Mouse (Mus musculus): Measurements from ENCODE around the gene Gm5617. TPM values are rescaled to one million over a fixed set of nuclear protein-coding genes. Genes with fewer than 3 reads are reported as not detected.
"Not testable (repeated sequence)": the region's sequence is repeated elsewhere in the genome, so short reads cannot be mapped to it uniquely, and the experiment has no call there.

The Gm5617 gene
- polyA plus RNA-seq, 1 experiment = 7.9 TPM

DNA sequence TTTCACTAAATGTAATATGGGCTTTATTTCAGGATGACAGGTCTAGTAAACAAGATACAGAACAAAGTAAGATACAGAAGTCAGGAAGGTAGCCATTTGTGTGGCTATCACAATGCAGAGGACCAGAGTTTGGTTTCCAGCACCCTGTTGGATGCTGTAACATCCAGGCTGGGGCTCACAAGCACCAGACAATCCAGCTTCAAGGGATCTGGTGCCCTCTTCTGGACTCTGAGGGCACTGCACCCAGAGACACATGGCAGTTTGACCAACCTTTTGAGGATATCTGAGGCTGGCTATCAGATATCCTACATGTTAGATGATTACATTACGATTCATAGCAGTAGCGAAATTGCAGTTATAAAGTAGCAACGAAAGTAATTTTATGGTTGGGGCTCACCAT is 29.6 kb upstream of the Gm5617 start:
- no peak for TF ChIP-seq POLR2A (IDR thresholded peaks at IDR 0.05; ENCODE audit: borderline replicate concordance, control insufficient read depth, low read depth, low read length)
- peak; percentile 63 for TF ChIP-seq CTCF (IDR thresholded peaks at IDR 0.05; ENCODE audit: control insufficient read depth, insufficient read depth, low read length)
- 84% methylated on average over 3 of the region's 3 CpGs for WGBS

DNA sequence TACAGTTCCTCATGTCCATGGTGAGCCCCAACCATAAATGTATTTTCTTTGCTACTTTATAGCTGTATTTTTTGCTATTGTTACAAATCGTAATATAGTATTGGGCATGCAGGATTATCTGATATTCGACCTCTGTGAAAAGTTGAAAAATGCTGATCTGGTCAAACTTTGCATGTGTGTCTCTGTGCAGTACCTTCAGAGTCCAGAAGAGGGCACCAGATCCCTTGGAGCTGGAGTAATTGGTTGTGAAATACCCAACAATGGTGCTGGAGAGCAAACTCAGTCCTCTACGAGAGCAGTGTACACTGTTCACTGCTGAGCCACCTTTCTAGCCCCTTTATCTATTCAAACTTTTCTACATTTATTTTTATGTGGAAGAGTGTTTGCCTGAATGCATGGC is 28.4 kb upstream of the Gm5617 start:
- H3K27ac ChIP-seq (ENCODE audit: control insufficient read depth, insufficient read depth, low read depth, low read length, poor library complexity) = no peak overlapping the region
- WGBS = 41% methylated on average over 3 of the region's 3 CpGs
- peak; percentile 60 for TF ChIP-seq CTCF (IDR thresholded peaks at IDR 0.05; ENCODE audit: control insufficient read depth, insufficient read depth, low read length)
- no peak for TF ChIP-seq POLR2A (IDR thresholded peaks at IDR 0.05; ENCODE audit: borderline replicate concordance, control insufficient read depth, low read depth, low read length)
- no peaks in the 10 kb centered on the region for H3K4me1 ChIP-seq (ENCODE audit: control insufficient read depth, insufficient read depth, low read length)
- H3K4me3 ChIP-seq (replicated peaks; ENCODE audit: control insufficient read depth, low read depth, low read length) = no peak overlapping the region

More for the DNA sequence above, 29.6 kb upstream of the Gm5617 start:
- H3K27ac ChIP-seq (ENCODE audit: control insufficient read depth, insufficient read depth, low read depth, low read length, poor library complexity) = no peak overlapping the region
- H3K4me3 ChIP-seq (replicated peaks; ENCODE audit: control insufficient read depth, low read depth, low read length) = no peak overlapping the region
- H3K4me1 ChIP-seq (ENCODE audit: control insufficient read depth, insufficient read depth, low read length) = no peaks in the 10 kb centered on the region; the same call in 1 of the 2 replicates

DNA sequence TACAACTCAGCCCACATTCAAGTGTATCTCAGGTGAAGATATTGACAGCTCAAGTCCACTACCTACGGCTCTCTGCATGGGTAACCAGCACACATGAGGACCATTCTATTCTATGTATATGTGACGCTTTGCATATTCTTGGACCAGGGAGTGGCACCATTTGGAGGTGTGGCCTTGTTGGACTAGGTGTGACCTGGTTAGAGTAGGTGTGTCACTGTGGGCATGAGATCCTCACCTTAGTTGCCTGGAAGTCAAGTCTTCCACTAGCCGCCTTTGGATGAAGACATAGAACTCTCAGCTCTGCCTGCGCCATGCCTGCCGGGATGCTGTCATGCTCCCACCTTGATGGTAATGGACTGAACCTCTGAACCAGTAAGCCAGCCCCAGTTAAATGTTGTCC is 27.8 kb upstream of the Gm5617 start:
- not testable (repeated sequence) for H3K4me3 ChIP-seq (replicated peaks; ENCODE audit: control insufficient read depth, low read depth, low read length); H3K4me1 ChIP-seq (ENCODE audit: control insufficient read depth, insufficient read depth, low read length); H3K27ac ChIP-seq (ENCODE audit: control insufficient read depth, insufficient read depth, low read depth, low read length, poor library complexity)
- WGBS = 93% methylated on average over 5 of the region's 5 CpGs

DNA sequence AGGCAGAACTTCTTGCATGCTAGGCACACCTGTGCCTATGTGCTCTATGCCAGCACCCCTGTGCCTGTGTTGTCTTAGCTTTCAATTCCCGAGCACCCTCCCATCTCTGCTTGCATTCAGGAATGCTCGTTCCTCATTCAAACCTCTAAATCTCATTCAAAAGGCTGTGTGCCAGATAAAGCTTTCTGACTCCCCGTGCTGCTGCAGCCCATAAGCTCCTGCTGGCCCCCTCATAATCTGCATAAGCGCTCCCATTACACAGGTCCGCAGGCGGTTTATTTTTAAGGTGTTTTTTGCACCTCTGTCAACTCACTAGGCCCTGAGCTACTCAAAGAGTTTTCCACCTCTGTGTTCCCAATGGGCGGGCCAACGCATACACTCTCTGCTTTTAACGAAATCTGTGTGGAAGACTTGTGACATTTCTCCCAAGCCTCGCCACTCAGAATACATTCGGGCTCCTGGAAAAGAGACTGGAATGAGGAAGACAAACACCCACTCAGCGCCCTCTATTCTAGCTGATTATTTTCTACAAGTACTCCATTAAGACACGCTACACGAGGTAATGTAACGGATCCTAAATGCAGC is 22.7 kb upstream of the Gm5617 start:
- Histone ChIP-seq H3K27ac (ENCODE audit: control insufficient read depth, insufficient read depth, low read depth, low read length, poor library complexity) (no peak overlapping the region), H3K4me1 (ENCODE audit: control insufficient read depth, insufficient read depth, low read length) (peaks cover 1% of the 10 kb centered on the region; the same call in 1 of the 2 replicates), H3K4me3 (replicated peaks; ENCODE audit: control insufficient read depth, low read depth, low read length) (no peak overlapping the region)
- WGBS = 90% methylated on average over 15 of the region's 15 CpGs
- no peak for TF ChIP-seq CTCF (IDR thresholded peaks at IDR 0.05; ENCODE audit: control insufficient read depth, insufficient read depth, low read length)
- TF ChIP-seq POLR2A (IDR thresholded peaks at IDR 0.05; ENCODE audit: borderline replicate concordance, control insufficient read depth, low read depth, low read length) = no peak

DNA sequence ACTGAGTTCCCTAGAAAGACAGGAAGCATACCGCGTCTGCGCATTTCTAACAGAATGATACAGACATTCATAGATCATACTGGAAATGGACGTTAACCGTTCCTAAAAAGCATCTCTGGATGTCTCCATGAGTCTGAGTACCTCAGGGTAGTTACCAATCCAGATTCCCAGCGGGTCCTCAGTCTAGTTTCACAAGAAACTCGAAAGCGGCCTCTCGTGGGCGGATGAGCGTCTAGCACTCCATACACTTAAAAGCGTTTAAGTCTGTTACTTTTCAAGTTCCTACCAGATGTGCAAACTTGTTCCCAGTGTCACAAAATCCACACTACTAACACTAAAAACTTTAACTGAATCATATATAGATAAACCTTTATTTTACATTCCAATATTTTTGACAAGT is 22.1 kb upstream of the Gm5617 start:
- TF ChIP-seq POLR2A (IDR thresholded peaks at IDR 0.05; ENCODE audit: borderline replicate concordance, control insufficient read depth, low read depth, low read length) (no peak), CTCF (IDR thresholded peaks at IDR 0.05; ENCODE audit: control insufficient read depth, insufficient read depth, low read length) (no peak)
- Histone ChIP-seq H3K4me1 (ENCODE audit: control insufficient read depth, insufficient read depth, low read length) (peaks cover 1% of the 10 kb centered on the region; the same call in 1 of the 2 replicates), H3K27ac (ENCODE audit: control insufficient read depth, insufficient read depth, low read depth, low read length, poor library complexity) (no peak overlapping the region), H3K4me3 (replicated peaks; ENCODE audit: control insufficient read depth, low read depth, low read length) (no peak overlapping the region)
- 92% methylated on average over 12 of the region's 12 CpGs for WGBS

DNA sequence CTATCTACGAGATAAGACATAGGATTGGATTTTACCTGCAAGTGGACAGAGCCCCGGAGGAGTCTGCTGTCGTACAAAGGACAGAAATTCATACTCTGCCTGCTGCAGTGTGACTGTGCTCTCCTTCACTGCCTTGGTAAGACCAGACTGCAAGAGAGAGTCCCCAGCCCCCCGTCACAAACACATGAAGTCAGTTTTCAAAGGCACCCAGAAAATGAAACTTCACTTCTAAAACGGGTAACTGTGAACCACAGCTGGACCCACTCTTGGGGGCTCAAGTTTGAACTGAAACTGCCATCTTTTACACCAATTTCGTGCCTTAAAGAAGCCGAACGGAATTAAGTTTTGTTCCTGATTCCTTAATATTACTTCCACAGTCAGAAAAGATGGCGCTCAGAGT is 20.9 kb upstream of the Gm5617 start:
- no peak overlapping the region for H3K4me3 ChIP-seq (replicated peaks; ENCODE audit: control insufficient read depth, low read depth, low read length)
- H3K4me1 ChIP-seq (ENCODE audit: control insufficient read depth, insufficient read depth, low read length) = peaks cover 1% of the 10 kb centered on the region; the same call in 1 of the 2 replicates
- 79% methylated on average over 9 of the region's 9 CpGs for WGBS
- TF ChIP-seq POLR2A (IDR thresholded peaks at IDR 0.05; ENCODE audit: borderline replicate concordance, control insufficient read depth, low read depth, low read length) (no peak), CTCF (IDR thresholded peaks at IDR 0.05; ENCODE audit: control insufficient read depth, insufficient read depth, low read length) (no peak)
- H3K27ac ChIP-seq (ENCODE audit: control insufficient read depth, insufficient read depth, low read depth, low read length, poor library complexity) = no peak overlapping the region

DNA sequence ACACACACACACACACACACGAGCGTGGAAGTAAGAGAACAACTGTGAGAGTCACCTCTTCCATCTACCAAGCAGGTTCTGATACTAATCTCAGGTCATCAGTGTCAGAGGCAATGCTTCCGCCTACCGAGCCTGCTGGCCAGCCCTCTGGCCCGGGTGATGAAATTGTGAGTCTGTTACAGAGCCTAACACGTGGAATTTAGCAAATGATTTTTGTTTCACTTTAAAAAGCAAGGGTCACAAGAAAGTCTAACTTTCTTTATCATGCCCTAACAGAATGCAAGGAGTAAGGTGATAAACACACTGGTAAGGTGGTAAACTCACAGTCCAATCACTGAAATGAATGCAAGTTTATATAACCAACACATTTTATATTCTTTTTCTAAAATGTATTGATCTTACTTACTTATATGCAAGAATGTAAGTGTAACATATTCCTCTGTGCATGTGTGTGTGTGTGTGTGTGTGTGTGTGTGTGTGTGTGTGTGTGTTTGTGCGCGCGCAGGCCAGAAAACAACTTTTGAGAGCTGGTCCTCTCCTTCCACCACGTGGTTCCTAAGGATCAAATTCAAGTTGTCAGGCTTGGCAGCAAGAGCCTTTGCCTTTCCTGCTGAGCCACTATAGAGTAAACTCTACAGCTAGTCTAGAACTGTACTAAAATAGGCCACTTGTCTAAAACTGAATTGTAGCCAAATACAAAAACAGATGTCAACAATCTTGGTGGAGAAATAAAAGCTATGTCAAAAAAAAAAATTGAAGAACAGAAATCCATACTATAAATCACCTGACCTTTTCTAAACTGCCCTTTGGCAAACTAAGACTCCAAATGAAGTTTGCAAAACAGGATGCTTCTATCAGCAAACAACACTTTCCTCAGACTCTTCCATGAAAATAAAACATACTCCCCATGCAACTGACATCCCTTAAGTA is 18.7 kb upstream of the Gm5617 start:
- Histone ChIP-seq H3K4me1 (ENCODE audit: control insufficient read depth, insufficient read depth, low read length) (peaks cover 1% of the 10 kb centered on the region; the same call in 1 of the 2 replicates), H3K4me3 (replicated peaks; ENCODE audit: control insufficient read depth, low read depth, low read length) (no peak overlapping the region), H3K27ac (ENCODE audit: control insufficient read depth, insufficient read depth, low read depth, low read length, poor library complexity) (no peak overlapping the region)
- WGBS = 74% methylated on average over 10 of the region's 10 CpGs
- TF ChIP-seq POLR2A (IDR thresholded peaks at IDR 0.05; ENCODE audit: borderline replicate concordance, control insufficient read depth, low read depth, low read length) (no peak), CTCF (IDR thresholded peaks at IDR 0.05; ENCODE audit: control insufficient read depth, insufficient read depth, low read length) (no peak)

DNA sequence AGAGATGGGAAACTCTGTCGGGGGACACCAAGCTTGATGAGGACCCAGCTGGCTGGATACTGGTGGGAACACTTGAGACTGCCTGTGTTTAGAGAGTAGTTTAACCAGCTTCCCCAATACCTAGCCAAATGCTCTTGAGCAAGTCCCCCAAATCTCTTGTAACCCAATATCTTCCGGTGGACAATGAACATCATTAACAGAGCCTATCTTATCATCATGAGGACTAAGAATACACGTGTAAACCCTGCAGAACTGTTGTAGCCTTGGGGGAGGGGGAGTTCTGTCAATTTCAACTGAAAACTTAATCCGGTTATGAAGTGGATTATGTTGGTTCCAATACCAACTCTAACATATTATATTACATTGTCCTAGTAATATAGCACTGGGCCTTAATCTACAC is 16.4 kb upstream of the Gm5617 start:
- H3K27ac ChIP-seq (ENCODE audit: control insufficient read depth, insufficient read depth, low read depth, low read length, poor library complexity) = no peak overlapping the region
- 70% methylated on average over 4 of the region's 4 CpGs for WGBS
- TF ChIP-seq CTCF (IDR thresholded peaks at IDR 0.05; ENCODE audit: control insufficient read depth, insufficient read depth, low read length) (no peak), POLR2A (IDR thresholded peaks at IDR 0.05; ENCODE audit: borderline replicate concordance, control insufficient read depth, low read depth, low read length) (no peak)
- peaks cover 1% of the 10 kb centered on the region; the same call in 1 of the 2 replicates for H3K4me1 ChIP-seq (ENCODE audit: control insufficient read depth, insufficient read depth, low read length)
- H3K4me3 ChIP-seq (replicated peaks; ENCODE audit: control insufficient read depth, low read depth, low read length) = no peak overlapping the region

All from bone marrow, adult 2 months (tissue).